Mouse (Mus musculus) intestine, postnatal 0 days (tissue): ENCODE measurements around the gene Fbxw20. TPM values are rescaled to one million over a fixed set of nuclear protein-coding genes. Genes with fewer than 3 reads are reported as not detected.

Source experiments
- ATAC-seq: fragments of 200-750 bp; cut with Nextera tagmentation; 2 replicates; pipeline ENCODE4 v1.8.0; 2017; ENCODE audit warnings: mild to moderate bottlenecking, moderate TSS enrichment, moderate library complexity
- H3K27ac ChIP-seq: fragments of 300-500 bp; sonication (generic); 2 replicates; pipeline ENCODE4 v1.5.1; 2014; ENCODE audit warnings: mild to moderate bottlenecking, low read depth, low read length, moderate library complexity
- H3K27me3 ChIP-seq: fragments of 300-500 bp; sonication (generic); replicated peaks from 2 replicates; pipeline ENCODE4 v1.6.1; 2014; ENCODE audit warnings: low read length, mixed read lengths; ENCODE audit not compliant: control insufficient read depth, insufficient read depth
- H3K36me3 ChIP-seq: fragments of 300-500 bp; sonication (generic); 2 replicates; pipeline ENCODE4 v1.6.1; 2014; ENCODE audit warnings: mild to moderate bottlenecking, moderate library complexity; ENCODE audit not compliant: control insufficient read depth, insufficient read depth
- H3K4me1 ChIP-seq: fragments of 300-500 bp; sonication (generic); replicated peaks from 2 replicates; pipeline ENCODE4 v1.6.1; 2014; ENCODE audit warnings: antibody characterized with exemption, low read length, mixed read lengths; ENCODE audit not compliant: control insufficient read depth, insufficient read depth
- H3K4me2 ChIP-seq: fragments of 300-500 bp; sonication (generic); replicated peaks from 2 replicates; pipeline ENCODE4 v1.6.1; 2014; ENCODE audit warnings: low read depth, mild to moderate bottlenecking, moderate library complexity
- H3K4me3 ChIP-seq: fragments of 300-500 bp; sonication (generic); 2 replicates; pipeline ENCODE4 v1.5.1; 2014; ENCODE audit warnings: low read depth, low read length
- H3K9ac ChIP-seq: fragments of 300-500 bp; sonication (generic); 2 replicates; pipeline ENCODE4 v1.6.1; 2014; ENCODE audit warnings: mild to moderate bottlenecking, low read depth, low read length
- H3K9me3 ChIP-seq: fragments of 300-500 bp; sonication (generic); 2 replicates; pipeline ENCODE4 v1.6.1; 2016; ENCODE audit warnings: mixed run types; ENCODE audit not compliant: control insufficient read depth
- CTCF ChIP-seq: sonication (generic); IDR thresholded peaks from 2 replicates; pipeline ENCODE4 v1.5.1; 2016; ENCODE audit warnings: low read depth, mild to moderate bottlenecking, control low read depth, antibody characterized with exemption, moderate library complexity
- WGBS: fragments of 180-500 bp; shearing (Covaris S2); extraction: QIAGEN DNeasy Blood & Tissue Kit; methylation state at CpG from one replicate; pipeline ENCODE4 v1.1.7; 2014; 5-methylcytosine and 5-hydroxymethylcytosine counted together
- polyA plus RNA-seq: library from polyadenylated mRNA; unstranded; fragments of >200 nt; fragmentation: Nextera tagmentation; extraction: Ambion mirVana; gene quantifications from 2 replicates; pipeline ENCODE4 v1.2.1, GENCODE M21; 2015

Fbxw20 gene
- polyA plus RNA-seq, 1 experiment from 2014 or later = not detected

- TF ChIP-seq CTCF = no peak
- Histone ChIP-seq H3K4me2 (no peak overlapping the region), H3K27me3 (no peaks in the 10 kb centered on the region), H3K9ac (no peak overlapping the region), H3K9me3 (0 out of 2 replicates have a peak, but pooled peaks cover 4% of the 10 kb centered on the region), H3K36me3 (no peaks in the 10 kb centered on the region), H3K4me3 (no peak overlapping the region), H3K27ac (no peak overlapping the region), H3K4me1 (no peaks in the 10 kb centered on the region)
- ATAC-seq = peak; percentile 71
- WGBS = 60% methylated on average over 1 of the region's 1 CpGs
Measured at GRCm38 (mm10) chr9:109177208-109177607, 57.3 kb downstream of the Fbxw20 start.

- Histone ChIP-seq H3K27ac (no peak overlapping the region), H3K4me2 (no peak overlapping the region), H3K27me3 (no peaks in the 10 kb centered on the region), H3K9me3 (0 out of 2 replicates have a peak, but pooled peaks cover 4% of the 10 kb centered on the region), H3K9ac (no peak overlapping the region), H3K4me1 (no peaks in the 10 kb centered on the region), H3K4me3 (no peak overlapping the region), H3K36me3 (no peaks in the 10 kb centered on the region)
- 73% methylated on average over 1 of the region's 1 CpGs for WGBS
- no peak for TF ChIP-seq CTCF
- ATAC-seq = no peak
Measured at GRCm38 (mm10) chr9:109176301-109176700, 58.3 kb downstream of the Fbxw20 start.

Other genes with a start within 250 kb of the Fbxw20 start
- not detected in 2 replicates for gene Ucn2, start 248.7 kb downstream of the Fbxw20 start, polyA plus RNA-seq
- 43.1 and 48.3 TPM in 2 replicates for gene Pfkfb4, start 243.0 kb downstream of the Fbxw20 start, polyA plus RNA-seq
- gene Shisa5, start 196.2 kb downstream of the Fbxw20 start, polyA plus RNA-seq = 303 and 311 TPM in 2 replicates
- gene Trex1, start 175.0 kb downstream of the Fbxw20 start, polyA plus RNA-seq = 16.1 and 17.1 TPM in 2 replicates
- 7.5 and 8.9 TPM in 2 replicates for gene Atrip, start 160.6 kb downstream of the Fbxw20 start, polyA plus RNA-seq
- 12.1 and 12.7 TPM in 2 replicates for gene Ccdc51, start 152.3 kb downstream of the Fbxw20 start, polyA plus RNA-seq
- 683 and 718 TPM in 2 replicates for gene Tma7, start 152.2 kb downstream of the Fbxw20 start, polyA plus RNA-seq
- 1.3 and 1.6 TPM in 2 replicates for gene Plxnb1, start 139.4 kb downstream of the Fbxw20 start, polyA plus RNA-seq
- gene Fbxw21, start 72.7 kb downstream of the Fbxw20 start, polyA plus RNA-seq = not detected in 2 replicates
- gene Fbxw13, start 38.8 kb downstream of the Fbxw20 start, polyA plus RNA-seq = not detected in 2 replicates
- not detected in 2 replicates for gene Fbxw14, start 52.9 kb upstream of the Fbxw20 start, polyA plus RNA-seq
- not detected in 2 replicates for gene Fbxw28, start 104.9 kb upstream of the Fbxw20 start, polyA plus RNA-seq
- gene Fbxw22, start 169.5 kb upstream of the Fbxw20 start, polyA plus RNA-seq = not detected in 2 replicates
- not detected in 2 replicates for gene Fbxw16, start 214.4 kb upstream of the Fbxw20 start, polyA plus RNA-seq